ENCODE assay signal across 9 mouse cellular contexts in the genomic region with DNA sequence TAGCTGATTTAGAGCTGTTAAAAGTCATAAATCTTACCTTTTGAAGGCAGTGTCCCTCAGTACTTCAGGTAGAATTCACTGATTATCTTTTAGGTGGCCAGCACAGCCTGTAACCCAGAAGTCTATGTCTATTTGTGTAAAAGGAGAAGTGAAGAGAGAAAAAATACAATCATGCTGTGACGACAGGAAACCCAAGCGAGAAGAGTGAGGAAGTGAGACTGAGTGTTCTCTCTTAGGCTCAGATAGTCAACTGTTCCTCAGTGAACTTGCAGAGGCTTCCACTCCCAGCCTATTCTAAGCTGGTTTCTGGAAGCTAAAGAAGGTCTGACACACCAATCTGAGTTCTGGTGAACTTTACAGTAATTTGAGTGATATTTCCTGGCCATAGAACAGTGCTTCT. TPM values are rescaled to one million over a fixed set of nuclear protein-coding genes. Genes with fewer than 3 reads are reported as not detected.
DNase-seq lines count a peak whose midpoint lies in the region; ATAC-seq lines count a peak whose summit lies in the region.
"Had no signal": no experiment of that assay in that cellular context is flagged by ENCODE, and none has a peak within 500 bp of the region (broad histone marks: within the 10 kb centered on the region; RNA-seq: fewer than 3 reads in every experiment).

Gene Cd53 (minus strand): TSS at position 220 of the 400 bp plus-strand sequence.

- no peak for ATAC-seq in embryonic facial prominence, embryonic 14.5 days (ENCODE audit: low read depth)
- no peak for ATAC-seq in midbrain, embryonic 15.5 days (replicated peaks)

- no peaks in the 10 kb centered on the region for H3K36me3 ChIP-seq in embryonic facial prominence, embryonic 14.5 days (ENCODE audit: control insufficient read depth, insufficient read depth, low read length)
- no peaks in the 10 kb centered on the region for H3K36me3 ChIP-seq in embryonic facial prominence, embryonic 10.5 days (replicated peaks)
- H3K36me3 ChIP-seq in midbrain, embryonic 15.5 days (replicated peaks) = no peaks in the 10 kb centered on the region
- H3K36me3 ChIP-seq in hindbrain, embryonic 10.5 days = no peaks in the 10 kb centered on the region

- 80% methylated on average over 2 of the region's 2 CpGs for WGBS in embryonic facial prominence, embryonic 14.5 days
- 85% methylated on average over 2 of the region's 2 CpGs for WGBS in embryonic facial prominence, embryonic 10.5 days
- 86% methylated on average over 2 of the region's 2 CpGs for WGBS in midbrain, embryonic 15.5 days
- 80% methylated on average over 2 of the region's 2 CpGs for WGBS in hindbrain, embryonic 10.5 days

- no peak within 1 kb of the TSS for H3K9ac ChIP-seq in embryonic facial prominence, embryonic 14.5 days (ENCODE audit: low read depth, low read length)
- H3K9ac ChIP-seq in midbrain, embryonic 15.5 days = no peak within 1 kb of the TSS

- no peak within 1 kb of the TSS for H3K4me2 ChIP-seq in embryonic facial prominence, embryonic 14.5 days (ENCODE audit: low read depth, low read length)
- H3K4me2 ChIP-seq in midbrain, embryonic 15.5 days = no peak within 1 kb of the TSS

- no peaks in the 10 kb centered on the region for H3K27me3 ChIP-seq in embryonic facial prominence, embryonic 14.5 days (replicated peaks; ENCODE audit: control insufficient read depth, insufficient read depth, low read length)
- no peaks in the 10 kb centered on the region for H3K27me3 ChIP-seq in embryonic facial prominence, embryonic 10.5 days (replicated peaks; ENCODE audit: low read depth, poor library complexity, severe bottlenecking)
- no peaks in the 10 kb centered on the region for H3K27me3 ChIP-seq in midbrain, embryonic 15.5 days (replicated peaks)
- H3K27me3 ChIP-seq in hindbrain, embryonic 10.5 days (ENCODE audit: insufficient read depth, poor library complexity, severe bottlenecking) = no peaks in the 10 kb centered on the region

- no peaks in the 10 kb centered on the region for H3K9me3 ChIP-seq in embryonic facial prominence, embryonic 14.5 days (ENCODE audit: control insufficient read depth, low read length)
- H3K9me3 ChIP-seq in embryonic facial prominence, embryonic 10.5 days = no peaks in the 10 kb centered on the region
- no peaks in the 10 kb centered on the region for H3K9me3 ChIP-seq in midbrain, embryonic 15.5 days
- H3K9me3 ChIP-seq in hindbrain, embryonic 10.5 days = no peaks in the 10 kb centered on the region

- H3K27ac ChIP-seq in embryonic facial prominence, embryonic 14.5 days (replicated peaks; ENCODE audit: low read depth, low read length) = no peak within 1 kb of the TSS
- no peak within 1 kb of the TSS for H3K27ac ChIP-seq in embryonic facial prominence, embryonic 10.5 days (replicated peaks)
- no peak within 1 kb of the TSS for H3K27ac ChIP-seq in midbrain, embryonic 15.5 days
- no peak within 1 kb of the TSS for H3K27ac ChIP-seq in hindbrain, embryonic 10.5 days

- H3K4me1 ChIP-seq in embryonic facial prominence, embryonic 14.5 days (ENCODE audit: control insufficient read depth, insufficient read depth, low read length) = no peaks in the 10 kb centered on the region
- no peaks in the 10 kb centered on the region for H3K4me1 ChIP-seq in embryonic facial prominence, embryonic 10.5 days
- H3K4me1 ChIP-seq in midbrain, embryonic 15.5 days = no peaks in the 10 kb centered on the region
- H3K4me1 ChIP-seq in hindbrain, embryonic 10.5 days (replicated peaks) = no peaks in the 10 kb centered on the region

- no peak within 1 kb of the TSS for H3K4me3 ChIP-seq in embryonic facial prominence, embryonic 14.5 days (ENCODE audit: low read depth, low read length)
- H3K4me3 ChIP-seq in embryonic facial prominence, embryonic 10.5 days = no peak within 1 kb of the TSS
- no peak within 1 kb of the TSS for H3K4me3 ChIP-seq in midbrain, embryonic 15.5 days
- H3K4me3 ChIP-seq in hindbrain, embryonic 10.5 days = no peak within 1 kb of the TSS

- no peak for DNase-seq in embryonic facial prominence, embryonic 14.5 days (ENCODE audit: low spot score)
- no peak for DNase-seq in embryonic facial prominence, embryonic 10.5 days (ENCODE audit: low spot score)
- DNase-seq in urinary bladder, adult 2 months (ENCODE audit: low spot score) = no peak
- no peak for DNase-seq in urinary bladder, postnatal 14 days (ENCODE audit: low spot score)
- DNase-seq in lung, postnatal 25 days (ENCODE audit: low spot score) = peak; percentile 62
- peak; percentile 13 for DNase-seq in thymus, postnatal 4 days
- DNase-seq in hindbrain, embryonic 10.5 days (ENCODE audit: low spot score) = no peak
- DNase-seq: right cerebral cortex, postnatal 4 days had no signal

RNA-seq across cellular contexts. Expression of gene Cd53, which starts in this region (rescaled TPM):
- 13.8 and 14.9 TPM in 2 replicates for polyA plus RNA-seq in embryonic facial prominence, embryonic 14.5 days (2014; fragmentation: Nextera tagmentation; extraction: Ambion mirVana)
- 2.2 and 3.1 TPM in 2 replicates for polyA plus RNA-seq in embryonic facial prominence, embryonic 10.5 days (2016; fragmentation: Nextera tagmentation; extraction: Ambion mirVana)
- 15.5 and 16.6 TPM in 2 replicates for polyA plus RNA-seq in urinary bladder, adult 2 months (2012; rRNA removed)
- 4.4 and 4.8 TPM in 2 replicates for polyA plus RNA-seq in midbrain, embryonic 15.5 days (2015; fragmentation: Nextera tagmentation; extraction: Ambion mirVana)
- polyA plus RNA-seq in hindbrain, embryonic 10.5 days (2016; fragmentation: Nextera tagmentation; extraction: Ambion mirVana) = 2.4 and 3.7 TPM in 2 replicates

Comparison
In these comparisons a context has a peak if more than half of its experiments do, and no peak if none do; other contexts are left out.
1. DNase-seq: peak in lung, postnatal 25 days (single experiment) and thymus, postnatal 4 days (single experiment); none in embryonic facial prominence, embryonic 14.5 days (single experiment), embryonic facial prominence, embryonic 10.5 days (single experiment), urinary bladder, adult 2 months (single experiment), urinary bladder, postnatal 14 days (single experiment) and hindbrain, embryonic 10.5 days (single experiment).